Mouse (Mus musculus) kidney, embryonic 14.5 days (tissue): ENCODE results near the gene Defb42. TPM values are rescaled to one million over a fixed set of nuclear protein-coding genes. Genes with fewer than 3 reads are reported as not detected.

Source experiments
- ATAC-seq: fragments of 200-750 bp; cut with Nextera tagmentation; 2 replicates; pipeline ENCODE4 v1.8.0; 2017; ENCODE audit warnings: moderate number of reproducible peaks, mild to moderate bottlenecking, moderate TSS enrichment, moderate library complexity; ENCODE audit not compliant: low FRiP score, low TSS enrichment
- H3K27ac ChIP-seq: fragments of 300-500 bp; sonication (generic); 2 replicates; pipeline ENCODE4 v1.5.1; 2014; ENCODE audit warnings: low read depth, mild to moderate bottlenecking, low read length, moderate library complexity, mixed read lengths
- H3K27me3 ChIP-seq: fragments of 300-500 bp; sonication (generic); 2 replicates; pipeline ENCODE4 v1.6.1; 2014; ENCODE audit warnings: mild to moderate bottlenecking, low read length; ENCODE audit not compliant: control insufficient read depth, insufficient read depth
- H3K36me3 ChIP-seq: fragments of 300-500 bp; sonication (generic); 2 replicates; pipeline ENCODE4 v1.6.1; 2014; ENCODE audit warnings: low read length, mixed read lengths; ENCODE audit not compliant: control insufficient read depth, insufficient read depth
- H3K4me1 ChIP-seq: fragments of 300-500 bp; sonication (generic); 2 replicates; pipeline ENCODE4 v1.6.1; 2014; ENCODE audit warnings: low read length, mixed read lengths; ENCODE audit not compliant: control insufficient read depth, insufficient read depth
- H3K4me2 ChIP-seq: fragments of 300-500 bp; sonication (generic); replicated peaks from 2 replicates; pipeline ENCODE4 v1.6.1; 2014; ENCODE audit warnings: low read depth, mild to moderate bottlenecking, low read length
- H3K4me3 ChIP-seq: fragments of 300-500 bp; sonication (generic); 2 replicates; pipeline ENCODE4 v1.5.1; 2014; ENCODE audit warnings: mild to moderate bottlenecking, low read length
- H3K9ac ChIP-seq: fragments of 300-500 bp; sonication (generic); 2 replicates; pipeline ENCODE4 v1.6.1; 2014; ENCODE audit warnings: low read depth, mild to moderate bottlenecking, low read length, moderate library complexity
- H3K9me3 ChIP-seq: fragments of 300-500 bp; sonication (generic); 2 replicates; pipeline ENCODE4 v1.6.1; 2016; ENCODE audit warnings: low read length; ENCODE audit not compliant: control insufficient read depth
- WGBS: fragments of 180-500 bp; shearing (Covaris S2); extraction: QIAGEN DNeasy Blood & Tissue Kit; methylation state at CpG from one replicate; pipeline ENCODE4 v1.1.7; 2014; 5-methylcytosine and 5-hydroxymethylcytosine counted together
- polyA plus RNA-seq: library from polyadenylated mRNA; unstranded; fragments of >200 nt; fragmentation: Nextera tagmentation; extraction: Ambion mirVana; gene quantifications from 2 replicates; pipeline ENCODE4 v1.2.1, GENCODE M21; 2014

Defb42 gene
- polyA plus RNA-seq, 1 experiment from 2014 or later: 0.57 TPM

DNA sequence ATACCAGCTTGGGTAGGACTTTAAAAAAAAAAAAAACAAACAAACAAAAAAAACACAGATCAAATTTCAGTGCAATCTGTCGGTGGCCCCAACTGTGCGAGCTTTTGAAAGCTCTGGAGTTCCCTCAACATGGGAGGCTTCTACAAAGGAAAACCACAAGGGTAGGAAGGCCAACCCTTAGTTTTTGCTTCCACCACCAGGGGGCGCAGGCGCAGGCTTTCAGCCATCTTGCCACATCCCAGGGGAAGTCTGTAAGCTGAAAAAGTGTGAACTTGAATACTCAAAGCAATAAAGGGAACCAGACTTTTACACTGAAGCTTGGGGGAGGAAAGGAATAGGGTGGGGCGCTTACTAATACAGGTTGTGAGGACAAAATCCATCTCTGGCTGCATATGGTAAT is 4.0 kb downstream of the Defb42 start:
- H3K4me1 ChIP-seq: no peaks in the 10 kb centered on the region

DNA sequence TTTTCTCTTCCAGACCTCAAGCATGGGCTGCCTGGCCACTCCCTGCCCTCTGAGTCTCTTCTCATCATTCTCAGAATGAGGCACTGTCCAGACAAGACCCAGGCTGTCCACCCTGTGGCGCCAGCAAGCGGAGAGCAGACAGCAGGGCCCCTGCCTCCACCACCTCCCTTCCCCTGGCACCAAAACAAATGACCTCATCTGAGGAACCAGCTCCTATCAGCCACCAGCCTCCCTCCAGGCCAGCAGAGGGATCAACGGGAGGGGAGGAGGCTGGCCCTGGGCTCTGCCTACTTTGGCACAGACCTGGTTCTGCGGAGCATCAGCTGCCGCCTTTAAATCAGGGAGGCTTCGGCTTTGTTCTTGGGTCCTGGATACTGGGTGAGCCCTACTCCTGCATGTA is 7.9 kb downstream of the Defb42 start:
- Histone ChIP-seq H3K4me1 (no peaks in the 10 kb centered on the region), H3K27ac (no peak overlapping the region), H3K4me2 (no peak overlapping the region), H3K9ac (no peak overlapping the region), H3K9me3 (no peaks in the 10 kb centered on the region), H3K4me3 (no peak overlapping the region), H3K27me3 (no peaks in the 10 kb centered on the region), H3K36me3 (no peaks in the 10 kb centered on the region)
- WGBS: 32% methylated on average over 6 of the region's 6 CpGs
- ATAC-seq: peak; percentile 87

More for the DNA sequence above, 4.0 kb downstream of the Defb42 start:
- Histone ChIP-seq H3K4me3 (no peak overlapping the region), H3K27ac (no peak overlapping the region), H3K9me3 (no peaks in the 10 kb centered on the region), H3K27me3 (no peaks in the 10 kb centered on the region), H3K9ac (no peak overlapping the region), H3K4me2 (no peak overlapping the region), H3K36me3 (no peaks in the 10 kb centered on the region)
- WGBS: 35% methylated on average over 5 of the region's 5 CpGs
- ATAC-seq: no peak

DNA sequence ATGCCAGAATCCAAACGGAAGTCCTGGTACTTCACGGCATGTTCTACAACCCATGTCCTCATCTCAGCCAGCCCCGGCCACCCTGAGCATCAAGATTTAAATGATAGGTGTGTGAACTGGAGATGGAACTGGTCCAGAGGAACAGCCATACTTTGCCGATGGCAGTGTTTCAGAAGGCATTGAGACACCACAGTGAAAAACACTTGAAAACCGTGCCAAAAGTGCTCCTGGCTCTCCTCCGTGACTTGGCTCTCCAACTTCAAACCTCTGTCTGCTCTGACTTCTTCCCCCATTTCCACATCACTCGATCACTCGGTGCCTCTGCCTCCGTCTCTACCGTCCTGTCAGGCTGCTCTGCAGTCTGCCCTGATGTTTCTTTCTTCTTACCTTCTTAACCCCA is 13.6 kb downstream of the Defb42 start:
- Histone ChIP-seq H3K9me3 (0 out of 2 replicates have a peak, but pooled peaks cover 3% of the 10 kb centered on the region), H3K4me3 (no peak overlapping the region), H3K36me3 (no peaks in the 10 kb centered on the region), H3K4me1 (no peaks in the 10 kb centered on the region), H3K27ac (no peak overlapping the region), H3K9ac (no peak overlapping the region), H3K27me3 (no peaks in the 10 kb centered on the region), H3K4me2 (no peak overlapping the region)
- no peak for ATAC-seq
- 81% methylated on average over 10 of the region's 10 CpGs for WGBS

DNA sequence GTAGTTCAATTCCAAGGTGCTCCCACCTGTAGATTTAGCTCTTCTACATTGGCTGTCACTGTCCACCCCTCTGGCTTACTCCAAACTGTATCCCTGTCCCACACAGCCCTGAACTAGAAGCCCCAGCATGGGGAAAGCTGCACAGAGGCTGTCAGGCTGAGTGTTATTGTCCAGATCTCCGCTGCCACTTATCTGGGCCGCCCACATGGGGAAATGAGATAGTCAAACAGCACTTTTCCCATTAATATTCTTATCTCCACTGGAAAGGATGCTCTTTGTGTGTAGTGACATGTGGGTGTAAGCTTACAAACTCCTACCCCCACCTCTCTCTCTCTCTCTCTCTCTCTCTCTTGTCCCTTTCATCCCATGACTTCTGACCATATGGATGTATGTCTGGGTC is 15.4 kb downstream of the Defb42 start:
- Histone ChIP-seq H3K9ac (no peak overlapping the region), H3K36me3 (no peaks in the 10 kb centered on the region), H3K9me3 (0 out of 2 replicates have a peak, but pooled peaks cover 3% of the 10 kb centered on the region), H3K27ac (no peak overlapping the region), H3K4me3 (no peak overlapping the region), H3K4me1 (no peaks in the 10 kb centered on the region), H3K4me2 (no peak overlapping the region), H3K27me3 (no peaks in the 10 kb centered on the region)
- ATAC-seq: no peak
- 88% methylated on average over 2 of the region's 2 CpGs for WGBS

DNA sequence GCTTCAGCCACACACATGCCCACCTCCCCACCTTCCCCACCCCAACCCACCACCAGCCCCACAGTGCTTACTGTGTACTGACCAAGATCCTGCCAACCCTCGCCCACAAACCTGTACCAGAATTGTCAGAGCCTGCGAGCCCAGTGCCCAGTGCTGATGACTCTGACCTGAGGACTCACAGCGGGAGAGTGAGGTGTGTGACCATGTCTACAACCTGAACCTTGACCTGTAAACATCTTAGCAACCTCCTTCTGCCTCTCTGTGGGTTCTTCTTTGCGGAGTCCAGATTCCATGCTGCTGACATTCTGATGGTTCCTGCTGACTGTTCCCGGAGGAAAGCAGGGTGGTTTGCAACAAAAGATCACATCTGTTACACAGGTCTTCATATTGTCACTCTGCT is 18.6 kb downstream of the Defb42 start:
- H3K4me2 ChIP-seq: no peak overlapping the region
- 0 out of 2 replicates have a peak, but pooled peaks cover 3% of the 10 kb centered on the region for H3K9me3 ChIP-seq
- H3K4me1 ChIP-seq: no peaks in the 10 kb centered on the region
- H3K27ac ChIP-seq: no peak overlapping the region
- no peak for ATAC-seq
- no peaks in the 10 kb centered on the region for H3K36me3 ChIP-seq
- H3K27me3 ChIP-seq: no peaks in the 10 kb centered on the region
- H3K4me3 ChIP-seq: no peak overlapping the region
- 72% methylated on average over 5 of the region's 5 CpGs for WGBS
- H3K9ac ChIP-seq: no peak overlapping the region

DNA sequence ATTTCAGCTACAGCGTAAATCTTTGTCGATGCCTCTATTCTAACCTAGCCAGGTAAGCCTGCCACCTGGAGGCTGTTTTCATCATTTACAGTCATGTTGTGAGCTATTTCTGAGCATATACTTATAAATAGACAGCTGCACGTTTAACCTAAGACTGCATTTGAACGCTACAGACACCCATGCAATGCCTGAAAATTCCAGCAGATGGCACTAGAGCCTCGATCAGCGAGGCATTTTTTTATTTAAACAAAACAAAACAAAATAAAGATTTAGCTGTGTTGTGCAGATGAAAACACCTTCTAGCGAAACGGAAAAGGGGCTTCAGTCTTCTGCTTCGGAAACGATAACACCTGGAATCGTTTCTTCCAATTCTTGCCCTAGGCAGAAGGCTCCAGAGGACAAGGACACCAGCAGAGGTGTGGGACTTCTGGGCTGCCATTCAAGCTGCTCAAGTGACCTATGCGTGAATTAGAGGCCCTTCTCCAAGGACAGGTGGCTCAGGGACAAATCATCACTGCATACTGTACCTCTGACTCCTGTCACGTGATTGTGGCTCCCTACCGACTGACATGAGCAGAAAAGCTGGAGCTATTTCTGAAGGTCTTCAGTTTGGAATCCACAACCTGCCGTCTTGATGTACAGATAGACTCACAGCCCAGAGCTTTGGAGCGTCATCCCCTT is 20.0 kb downstream of the Defb42 start:
- no peak overlapping the region for H3K4me3 ChIP-seq
- H3K27me3 ChIP-seq: no peaks in the 10 kb centered on the region
- ATAC-seq: 0 out of 2 replicates have a peak, but pooled peaks have one; percentile 9
- no peak overlapping the region for H3K27ac ChIP-seq
- no peak overlapping the region for H3K4me2 ChIP-seq
- 36% methylated on average over 16 of the region's 16 CpGs for WGBS
- H3K9ac ChIP-seq: no peak overlapping the region
- 0 out of 2 replicates have a peak, but pooled peaks cover 3% of the 10 kb centered on the region for H3K9me3 ChIP-seq
- H3K4me1 ChIP-seq: no peaks in the 10 kb centered on the region
- no peaks in the 10 kb centered on the region for H3K36me3 ChIP-seq

DNA sequence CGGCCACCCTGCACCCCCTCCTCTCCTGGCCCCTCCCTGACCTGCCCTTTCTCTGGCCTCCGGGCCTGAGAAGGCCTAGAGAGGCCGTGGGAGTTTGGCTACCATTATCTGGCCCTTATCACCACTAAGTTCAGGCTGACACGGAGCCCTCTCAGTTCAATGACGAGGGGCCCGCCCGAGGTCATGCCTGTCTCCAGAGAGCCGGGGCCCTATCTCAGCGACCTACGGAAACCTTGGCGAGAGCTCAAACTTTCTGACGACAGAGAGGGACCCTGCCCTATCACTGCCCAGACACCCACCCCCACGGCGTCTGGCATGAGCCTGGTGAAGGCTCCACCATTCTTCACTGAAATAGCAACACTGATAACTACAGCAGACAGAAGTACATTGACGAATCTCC is 20.9 kb downstream of the Defb42 start:
- Histone ChIP-seq H3K9ac (no peak overlapping the region), H3K4me2 (no peak overlapping the region), H3K9me3 (0 out of 2 replicates have a peak, but pooled peaks cover 3% of the 10 kb centered on the region), H3K27me3 (no peaks in the 10 kb centered on the region), H3K4me1 (no peaks in the 10 kb centered on the region), H3K4me3 (no peak overlapping the region), H3K27ac (no peak overlapping the region), H3K36me3 (no peaks in the 10 kb centered on the region)
- ATAC-seq: no peak
- WGBS: 58% methylated on average over 15 of the region's 15 CpGs

Other genes starting within 250 kb of the Defb42 start
- gene Wdfy2, start 209.3 kb upstream of the Defb42 start, polyA plus RNA-seq: 5.2 and 12.1 TPM in 2 replicates
- not detected in 2 replicates for gene Defb48, start 62.5 kb upstream of the Defb42 start, polyA plus RNA-seq
- gene Defb47, start 48.9 kb upstream of the Defb42 start, polyA plus RNA-seq: not detected in 2 replicates
- gene Defb43, start 35.2 kb upstream of the Defb42 start, polyA plus RNA-seq: not detected in 2 replicates
- not detected in 2 replicates for gene Defb30, start 3.0 kb downstream of the Defb42 start, polyA plus RNA-seq